Mouse (Mus musculus) natural killer cell, adult 2 months (primary cell): Measurements from ENCODE around the gene Jph2.
"Not testable (repeated sequence)": the region's sequence is repeated elsewhere in the genome, so short reads cannot be mapped to it uniquely, and the experiment has no call there.

Experiments used
- DNase-seq, 2 experiments: peaks; one replicate each; pipeline ENCODE4 v3.0.0; 2022; ENCODE audit warnings: low spot score in 2 of 2

Jph2 gene

GRCm38 (mm10) chr2:163411344-163411743 is 13.6 kb upstream of the Jph2 start:
- DNase-seq: not testable (repeated sequence)

- no peak for DNase-seq
These were observed 12.4 kb upstream of the Jph2 start for GRCm38 (mm10) chr2:163410211-163410610.

- DNase-seq: no peak
These were observed 6.4 kb upstream of the Jph2 start for GRCm38 (mm10) chr2:163404037-163404815.

- DNase-seq: peak; percentile 75 to 79
These were observed 3.4 kb upstream of the Jph2 start for GRCm38 (mm10) chr2:163401221-163401620.

- no peak for DNase-seq
These were observed 1.4 kb upstream of the Jph2 start for GRCm38 (mm10) chr2:163399222-163399621.

DNA sequence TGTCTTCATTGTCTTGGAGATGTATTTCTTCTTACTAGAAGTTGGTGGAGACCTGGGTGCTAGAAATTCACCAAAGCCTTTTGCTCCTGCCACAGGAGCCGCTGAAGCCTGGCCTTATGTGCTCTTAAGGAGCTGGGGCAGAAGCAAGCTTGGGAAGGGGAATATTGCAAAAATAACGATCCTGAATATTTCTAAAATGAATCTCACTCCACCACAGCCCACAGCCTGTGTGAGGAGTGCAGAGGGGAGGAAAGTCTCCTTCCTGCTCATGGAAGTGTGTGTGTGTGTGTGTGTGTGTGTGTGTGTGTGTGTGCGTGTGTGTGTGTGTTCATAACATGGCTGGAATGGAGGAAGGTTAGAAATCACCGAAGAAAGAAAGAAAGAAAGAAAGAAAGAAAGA is 977 bp upstream of the Jph2 start:
- no peak for DNase-seq

DNA sequence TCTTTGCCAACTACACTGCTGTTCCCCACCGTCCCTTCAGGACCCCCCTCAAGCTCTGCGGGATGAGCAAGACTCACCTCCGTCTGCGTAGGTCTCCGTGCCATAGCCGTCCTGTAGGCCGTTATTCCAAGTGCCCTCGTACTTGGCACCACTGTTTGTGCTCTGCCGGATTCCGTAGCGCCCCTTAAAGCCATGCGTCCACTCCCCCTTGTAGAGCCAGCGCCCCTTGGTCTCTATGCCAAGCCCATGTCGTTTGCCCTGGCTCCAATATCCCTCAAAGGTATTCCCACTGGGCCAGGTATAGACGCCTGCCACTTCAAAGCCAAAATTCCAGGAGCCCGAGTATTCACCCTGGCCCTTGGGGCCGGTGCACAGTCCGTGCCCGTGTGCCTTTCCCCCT is 722 bp downstream of the Jph2 start:
- no peak for DNase-seq

DNA sequence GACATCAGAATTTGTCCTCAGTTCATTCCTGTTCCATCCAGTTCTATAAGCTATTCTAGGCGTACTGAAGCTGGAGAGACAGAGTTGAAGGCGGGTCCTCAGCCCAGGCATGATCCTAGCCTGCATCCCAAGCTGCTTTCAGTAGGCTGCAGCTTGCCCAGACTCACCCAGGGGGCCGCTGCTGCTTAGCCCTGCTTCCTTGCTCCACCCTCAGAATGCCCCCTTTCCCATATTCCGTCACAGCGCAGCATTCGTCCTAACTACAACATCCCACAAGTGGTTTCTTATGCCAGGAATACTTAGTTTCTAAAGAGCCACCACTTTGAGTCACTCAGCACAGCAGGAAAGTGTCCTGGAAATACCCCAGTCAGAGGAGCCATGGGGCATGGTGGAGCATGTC is 2.8 kb downstream of the Jph2 start:
- no peak for DNase-seq

- no peak for DNase-seq
These were observed 3.8 kb downstream of the Jph2 start for GRCm38 (mm10) chr2:163393976-163394375.

GRCm38 (mm10) chr2:163393241-163393640 is 4.6 kb downstream of the Jph2 start:
- no peak for DNase-seq

DNA sequence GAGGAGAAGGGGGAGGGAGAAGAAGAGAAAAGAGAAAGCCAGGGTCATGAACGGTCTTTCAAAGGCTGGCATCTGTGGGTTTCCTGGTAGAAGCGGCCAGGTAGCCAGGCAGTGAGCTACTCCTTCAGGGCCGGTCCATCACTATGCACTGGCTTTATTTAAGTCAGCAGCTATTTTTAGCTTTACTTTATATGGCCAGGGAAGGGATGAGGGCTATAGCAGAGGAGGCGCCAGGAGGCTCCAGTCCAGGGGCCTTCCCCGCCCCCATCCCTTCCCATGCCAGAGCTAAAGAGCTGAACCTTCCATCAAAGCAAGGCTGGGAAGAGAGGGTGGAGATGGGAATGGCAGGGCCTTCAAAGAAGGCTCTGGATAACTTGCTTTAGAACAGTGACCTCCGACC is 5.4 kb downstream of the Jph2 start:
- no peak for DNase-seq

DNA sequence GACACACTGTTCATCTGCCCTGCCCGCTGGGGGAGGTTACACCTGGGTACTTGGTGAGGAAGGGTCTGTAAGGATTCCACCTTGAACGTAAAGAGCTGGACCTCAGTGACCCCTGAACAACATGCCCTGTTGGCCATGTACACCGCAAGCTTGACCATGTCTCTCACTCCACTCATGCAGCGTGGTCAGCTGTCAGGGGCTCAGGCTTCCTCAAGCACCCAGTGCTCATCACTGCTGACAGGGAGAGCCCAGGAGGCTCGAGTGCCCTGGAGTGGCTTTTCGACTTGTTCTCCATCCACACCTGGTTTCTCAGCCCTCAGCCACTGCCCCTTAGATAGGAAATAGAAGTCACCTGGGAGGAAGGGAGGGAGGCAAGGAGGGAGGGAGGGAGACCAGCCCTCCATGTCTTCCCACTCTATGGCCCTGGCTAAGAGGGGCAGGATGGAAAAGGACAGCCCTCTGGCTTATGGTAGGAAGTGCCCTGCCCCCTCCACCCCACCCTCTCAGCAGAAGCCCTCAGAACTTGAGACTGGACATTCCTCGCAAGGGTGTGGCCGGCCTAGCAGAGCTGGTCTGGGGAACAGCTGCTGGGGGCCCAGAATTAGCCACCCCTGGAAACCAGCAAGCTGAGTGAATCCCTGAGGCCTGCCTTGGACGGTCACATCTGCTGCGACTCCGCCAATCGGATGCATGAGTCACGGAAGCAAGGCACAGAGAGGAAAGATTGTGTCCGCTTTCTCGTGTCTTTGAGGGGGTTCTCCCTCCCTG is 11.2 kb downstream of the Jph2 start:
- no peak for DNase-seq

DNA sequence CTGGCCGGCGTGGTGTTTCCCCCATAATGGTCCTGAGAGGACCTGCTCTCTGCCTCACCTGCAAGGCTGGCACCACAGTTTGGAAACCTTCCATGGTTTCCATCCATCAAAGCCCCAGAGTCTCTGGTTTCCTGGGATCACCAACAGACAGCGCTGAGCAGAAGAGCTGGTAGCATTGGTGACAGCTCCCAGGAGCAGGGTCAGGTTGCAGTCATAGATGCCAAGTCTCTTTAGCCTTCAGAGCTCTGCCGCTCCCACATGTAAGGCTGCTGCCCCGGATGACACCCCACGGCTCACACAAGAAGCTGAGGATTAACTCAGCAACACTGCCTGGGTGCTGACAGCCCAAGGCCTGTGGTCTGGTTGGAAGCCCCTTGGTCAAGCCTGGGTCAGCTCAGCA is 12.7 kb downstream of the Jph2 start:
- no peak for DNase-seq

DNA sequence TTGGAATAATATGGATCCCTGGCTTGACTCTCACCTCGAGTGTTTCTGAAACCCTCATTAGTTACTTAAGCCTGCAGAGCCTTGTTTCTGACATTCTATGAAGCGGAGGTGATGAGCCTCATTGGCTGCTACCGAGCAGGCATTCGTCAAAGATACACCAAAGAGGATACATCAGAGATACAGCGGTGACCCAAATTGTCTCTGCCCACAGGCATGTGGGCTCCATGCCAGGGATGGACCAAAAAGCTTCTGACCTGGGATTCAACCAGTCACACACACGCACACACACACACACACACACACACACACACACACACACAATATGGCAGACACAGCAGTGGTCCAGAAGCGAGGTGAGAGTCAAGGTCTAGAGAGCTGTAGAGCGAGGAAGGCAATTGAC is 16.5 kb downstream of the Jph2 start:
- no peak for DNase-seq

GRCm38 (mm10) chr2:163379366-163379765 is 18.4 kb downstream of the Jph2 start:
- DNase-seq: no peak

DNA sequence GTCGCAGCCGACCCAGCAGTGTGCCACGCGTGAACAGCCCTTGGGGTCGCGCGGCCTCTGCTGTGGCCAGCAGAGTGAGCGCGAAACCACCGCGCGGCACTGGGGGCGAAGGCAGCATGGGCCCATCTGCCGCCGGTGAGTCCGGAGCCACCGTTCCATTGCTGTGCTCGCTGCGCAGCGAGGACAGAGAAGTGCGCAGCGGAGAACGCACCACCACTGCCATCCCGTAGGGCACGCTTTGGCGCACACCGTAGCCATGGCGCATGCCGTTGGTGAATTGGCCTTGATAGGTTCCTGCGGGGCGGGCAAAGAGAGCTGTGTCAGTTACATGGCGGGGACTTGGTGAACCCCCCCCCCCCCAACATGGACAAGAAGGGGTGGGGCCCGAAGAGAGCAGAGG is 21.7 kb downstream of the Jph2 start:
- DNase-seq: no peak

DNA sequence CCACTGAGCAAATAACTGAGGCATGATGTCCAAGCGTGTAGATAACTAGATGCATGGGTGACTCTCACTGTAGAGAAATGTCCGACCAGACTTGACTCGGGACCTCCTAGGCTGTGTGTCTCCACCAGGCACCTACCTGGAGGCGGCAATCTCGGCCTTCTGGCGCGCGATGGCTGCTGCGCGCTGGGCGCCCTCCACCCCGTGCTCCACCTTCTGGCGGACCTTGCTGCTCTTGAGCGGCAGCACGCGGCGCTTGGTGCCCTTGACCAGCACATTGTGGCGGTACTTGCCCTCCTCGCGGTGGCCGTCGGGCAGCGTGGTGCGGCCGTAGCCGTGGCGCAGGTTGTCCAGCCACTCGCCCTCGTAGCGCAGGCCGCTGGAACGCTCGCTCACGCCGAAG is 22.3 kb downstream of the Jph2 start:
- no peak for DNase-seq

DNA sequence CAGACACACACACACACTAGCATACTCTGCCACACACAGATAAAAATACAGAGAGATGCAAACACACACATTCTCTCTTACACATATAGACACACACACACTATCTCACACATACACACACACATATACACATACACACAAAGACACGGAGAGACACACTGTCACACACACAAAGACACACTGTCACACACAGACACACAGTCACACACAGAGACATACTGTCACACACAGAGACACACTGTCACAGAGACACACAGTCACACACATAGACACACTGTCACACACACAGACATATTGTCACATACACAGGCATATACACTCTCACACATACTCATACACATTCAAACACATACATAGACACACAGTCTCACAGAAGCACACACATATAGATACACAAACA is 25.2 kb downstream of the Jph2 start:
- DNase-seq: no peak

DNA sequence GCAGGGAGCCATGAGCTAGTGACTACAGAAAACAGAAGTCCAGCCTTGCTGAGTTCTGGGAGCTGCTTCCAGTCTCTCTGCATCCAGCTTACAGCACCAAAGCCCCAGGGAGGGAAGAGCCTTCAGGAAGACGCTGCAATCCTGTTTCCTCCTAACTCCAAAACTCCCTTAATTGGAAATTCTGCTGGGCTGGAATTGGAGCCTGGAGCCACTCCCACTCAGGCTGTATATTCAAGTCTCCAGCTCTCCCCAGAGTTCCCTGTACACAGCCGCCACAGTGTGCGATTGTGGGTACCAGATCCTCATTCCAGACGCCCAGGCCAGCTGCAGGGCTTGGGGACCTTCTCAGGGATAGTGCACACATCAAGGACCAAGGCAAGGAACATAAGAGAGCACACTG is 27.6 kb downstream of the Jph2 start:
- no peak for DNase-seq

GRCm38 (mm10) chr2:163364785-163365541 is 32.8 kb downstream of the Jph2 start:
- DNase-seq: no peak

DNA sequence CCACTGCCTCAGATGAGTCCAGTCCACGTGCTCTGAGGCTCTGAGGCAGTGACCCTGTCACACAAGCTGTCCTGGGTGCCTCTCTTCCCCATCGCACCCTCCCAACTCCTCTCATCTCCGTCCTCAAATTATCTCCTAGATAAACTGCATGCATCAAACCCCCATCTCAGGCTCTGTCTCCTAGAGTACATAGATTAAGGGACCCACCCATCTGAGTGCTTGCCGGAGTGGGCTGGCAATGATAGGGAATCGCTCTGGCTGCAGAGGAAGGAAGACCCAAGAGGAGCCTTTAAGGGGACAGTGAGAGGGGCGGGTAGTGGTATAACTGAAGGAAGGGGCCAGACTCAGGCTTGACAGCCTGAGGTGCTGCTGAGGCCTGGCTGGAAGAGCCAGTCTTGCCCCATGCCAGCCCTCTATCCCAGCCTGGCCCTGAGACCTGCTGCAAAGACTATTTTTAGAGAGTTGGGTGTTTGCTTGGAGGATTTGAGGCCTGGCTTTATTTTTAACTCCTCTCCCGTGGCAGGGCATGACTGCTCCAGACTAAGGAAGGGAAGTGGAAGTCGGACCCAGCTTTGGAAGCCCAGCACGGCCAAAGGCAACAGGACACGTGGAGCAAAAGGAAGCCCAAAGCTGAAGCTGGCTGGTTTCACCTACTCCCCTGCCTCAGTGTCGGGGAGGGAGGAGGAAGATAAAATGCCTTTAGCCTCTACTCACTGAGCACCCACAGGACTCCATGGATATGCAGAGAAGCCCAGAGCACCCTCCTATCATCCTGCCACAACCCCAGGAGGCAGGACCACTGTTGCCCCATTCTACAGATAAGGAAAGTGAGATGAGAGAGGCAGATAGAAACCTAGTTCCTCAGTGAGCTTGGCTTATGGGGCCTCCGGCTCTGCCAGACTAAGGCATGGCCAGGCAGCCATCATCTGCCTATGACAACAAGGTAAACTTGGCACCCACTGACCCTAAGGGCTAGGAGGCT is 34.6 kb downstream of the Jph2 start:
- DNase-seq: no peak
